Mouse (Mus musculus) forelimb bud, embryonic 11.5 days (tissue): ENCODE results near the gene Scgb1b29.
"Not testable (repeated sequence)": the region's sequence is repeated elsewhere in the genome, so short reads cannot be mapped to it uniquely, and the experiment has no call there.

Experiments used
- DNase-seq: peaks from one replicate; pipeline ENCODE4 v3.0.0-alpha.2; 2012; ENCODE audit warnings: low read depth, low spot score

The Scgb1b29 gene

GRCm38 (mm10) chr7:32441241-32441640, at the start of gene Scgb1b29:
Gene Scgb1b29 (plus strand): TSS chr7:32441541.
- DNase-seq: not testable (repeated sequence)

GRCm38 (mm10) chr7:32428636-32429035, 12.7 kb upstream of the Scgb1b29 start:
- DNase-seq: not testable (repeated sequence)
